Comparison of ENCODE assay signal across 11 mouse cellular contexts in the genomic region with DNA sequence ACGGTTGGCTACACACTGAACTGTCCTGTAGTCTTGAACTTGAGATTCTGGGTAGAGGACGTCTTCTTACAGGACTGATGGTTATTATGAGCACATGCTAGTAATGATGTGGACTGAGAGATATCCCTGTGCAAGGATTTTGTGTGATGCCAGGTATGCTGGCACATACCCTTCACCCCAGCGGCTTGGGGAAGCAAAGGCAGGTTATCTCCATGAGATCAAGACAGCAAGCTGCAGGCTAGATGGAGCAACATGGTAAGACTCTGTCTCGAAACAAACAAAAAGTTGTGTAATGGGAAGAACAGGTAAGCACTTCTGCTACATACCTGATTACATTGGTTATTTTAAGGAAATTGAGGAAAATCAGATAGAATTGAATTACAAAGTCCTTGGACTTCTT. TPM values are rescaled to one million over a fixed set of nuclear protein-coding genes. Genes with fewer than 3 reads are reported as not detected.
A peak's percentile ranks its signal among the peaks of the same experiment; 100 is the strongest.
DNase-seq lines count a peak whose midpoint lies in the region; ATAC-seq lines count a peak whose summit lies in the region.
"Had no signal": no experiment of that assay in that cellular context is flagged by ENCODE, and none has a peak within 500 bp of the region (broad histone marks: within the 10 kb centered on the region; RNA-seq: fewer than 3 reads in every experiment).

No protein-coding gene starts in this region.

- peaks cover 8% of the 10 kb centered on the region for H3K36me3 ChIP-seq in forebrain, embryonic 10.5 days (replicated peaks)
- no peaks in the 10 kb centered on the region for H3K36me3 ChIP-seq in forebrain, embryonic 11.5 days (ENCODE audit: control insufficient read depth, insufficient read depth, low read length)
- H3K36me3 ChIP-seq in lung, embryonic 16.5 days (ENCODE audit: control insufficient read depth, insufficient read depth, low read length): no peaks in the 10 kb centered on the region
- no peaks in the 10 kb centered on the region for H3K36me3 ChIP-seq in hindbrain, embryonic 16.5 days (ENCODE audit: control insufficient read depth, insufficient read depth, low read length)
- no peaks in the 10 kb centered on the region for H3K36me3 ChIP-seq in neural tube, embryonic 12.5 days

- H3K27ac ChIP-seq in forebrain, embryonic 10.5 days: no peak overlapping the region
- no peak overlapping the region for H3K27ac ChIP-seq in forebrain, embryonic 11.5 days (ENCODE audit: low read depth, low read length)
- no peak overlapping the region for H3K27ac ChIP-seq in lung, embryonic 16.5 days (ENCODE audit: low read length)
- H3K27ac ChIP-seq in hindbrain, embryonic 16.5 days (ENCODE audit: low read depth, low read length): no peak overlapping the region
- H3K27ac ChIP-seq in neural tube, embryonic 12.5 days: no peak overlapping the region
- H3K27ac ChIP-seq: macrophage had no signal

- no peaks in the 10 kb centered on the region for H3K27me3 ChIP-seq in forebrain, embryonic 10.5 days (ENCODE audit: poor library complexity, severe bottlenecking)
- no peaks in the 10 kb centered on the region for H3K27me3 ChIP-seq in forebrain, embryonic 11.5 days (ENCODE audit: control insufficient read depth, insufficient read depth, low read length)
- no peaks in the 10 kb centered on the region for H3K27me3 ChIP-seq in lung, embryonic 16.5 days (ENCODE audit: control insufficient read depth, insufficient read depth, low read depth, low read length)
- no peaks in the 10 kb centered on the region for H3K27me3 ChIP-seq in hindbrain, embryonic 16.5 days (replicated peaks; ENCODE audit: control insufficient read depth, insufficient read depth, low read length)
- no peaks in the 10 kb centered on the region for H3K27me3 ChIP-seq in neural tube, embryonic 12.5 days (replicated peaks)
- H3K27me3 ChIP-seq: Patski had no signal

- H3K4me1 ChIP-seq in forebrain, embryonic 10.5 days: peaks cover 33% of the 10 kb centered on the region
- peaks cover 4% of the 10 kb centered on the region; the same call in 1 of the 2 replicates for H3K4me1 ChIP-seq in forebrain, embryonic 11.5 days (replicated peaks; ENCODE audit: control insufficient read depth, insufficient read depth, low read length)
- peaks cover 11% of the 10 kb centered on the region for H3K4me1 ChIP-seq in lung, embryonic 16.5 days (replicated peaks; ENCODE audit: control insufficient read depth, insufficient read depth, low read length)
- H3K4me1 ChIP-seq in hindbrain, embryonic 16.5 days (ENCODE audit: control insufficient read depth, insufficient read depth, low read depth, low read length): peaks cover 16% of the 10 kb centered on the region
- H3K4me1 ChIP-seq in neural tube, embryonic 12.5 days: peaks cover 8% of the 10 kb centered on the region

- no peak overlapping the region for H3K9ac ChIP-seq in forebrain, embryonic 11.5 days (ENCODE audit: low read length)
- no peak overlapping the region for H3K9ac ChIP-seq in lung, embryonic 16.5 days (ENCODE audit: low read length)
- no peak overlapping the region for H3K9ac ChIP-seq in hindbrain, embryonic 16.5 days (ENCODE audit: low read depth, low read length)
- H3K9ac ChIP-seq in neural tube, embryonic 12.5 days: no peak overlapping the region

- H3K4me3 ChIP-seq in forebrain, embryonic 10.5 days: 0 out of 2 replicates have a peak overlapping the region, but pooled peaks have one; percentile 76
- no peak overlapping the region for H3K4me3 ChIP-seq in forebrain, embryonic 11.5 days (ENCODE audit: low read depth, low read length)
- H3K4me3 ChIP-seq in lung, embryonic 16.5 days (ENCODE audit: low read length): no peak overlapping the region
- H3K4me3 ChIP-seq in hindbrain, embryonic 16.5 days (ENCODE audit: low read length): no peak overlapping the region
- no peak overlapping the region for H3K4me3 ChIP-seq in neural tube, embryonic 12.5 days

- no peak overlapping the region for H3K4me2 ChIP-seq in forebrain, embryonic 11.5 days (ENCODE audit: low read depth, low read length, severe bottlenecking)
- peak overlapping the region; percentile 25; the same call in 1 of the 2 replicates for H3K4me2 ChIP-seq in lung, embryonic 16.5 days (ENCODE audit: low read depth, low read length)
- peak overlapping the region; percentile 90 for H3K4me2 ChIP-seq in hindbrain, embryonic 16.5 days (ENCODE audit: low read length)
- H3K4me2 ChIP-seq in neural tube, embryonic 12.5 days (replicated peaks): peak overlapping the region; percentile 30; the same call in 1 of the 2 replicates

- no peak for ATAC-seq in forebrain, embryonic 11.5 days (replicated peaks; ENCODE audit: low FRiP score)
- no peak for ATAC-seq in lung, embryonic 16.5 days (ENCODE audit: low read depth)
- ATAC-seq in hindbrain, embryonic 16.5 days: no peak
- no peak for ATAC-seq in neural tube, embryonic 12.5 days (ENCODE audit: low FRiP score, low read depth)
- ATAC-seq: Patski had no signal

- WGBS in forebrain, embryonic 10.5 days: 88% methylated on average over 4 of the region's 4 CpGs
- WGBS in forebrain, embryonic 11.5 days: 88% methylated on average over 4 of the region's 4 CpGs
- 82% methylated on average over 4 of the region's 4 CpGs for WGBS in lung, embryonic 16.5 days
- WGBS in hindbrain, embryonic 16.5 days: 88% methylated on average over 4 of the region's 4 CpGs
- WGBS in neural tube, embryonic 12.5 days: 90% methylated on average over 4 of the region's 4 CpGs

- no peaks in the 10 kb centered on the region for H3K9me3 ChIP-seq in forebrain, embryonic 10.5 days
- no peaks in the 10 kb centered on the region for H3K9me3 ChIP-seq in forebrain, embryonic 11.5 days (ENCODE audit: control insufficient read depth, low read length)
- no peaks in the 10 kb centered on the region for H3K9me3 ChIP-seq in lung, embryonic 16.5 days (ENCODE audit: control insufficient read depth, low read length)
- H3K9me3 ChIP-seq in hindbrain, embryonic 16.5 days (ENCODE audit: control insufficient read depth, low read length): no peaks in the 10 kb centered on the region
- H3K9me3 ChIP-seq in neural tube, embryonic 12.5 days: no peaks in the 10 kb centered on the region

- DNase-seq in forebrain, embryonic 10.5 days (ENCODE audit: extremely low spot score, low spot score): no peak
- DNase-seq in forebrain, embryonic 11.5 days (ENCODE audit: low spot score): no peak
- no peak for DNase-seq in lung, postnatal 14 days
- no peak for DNase-seq in urinary bladder, postnatal 14 days (ENCODE audit: low spot score)
- no peak for DNase-seq in testis, postnatal 10 days (ENCODE audit: low spot score)
- DNase-seq: cerebellum, postnatal 25 days had no signal

RNA-seq across cellular contexts. Expression of a gene that starts 2.1 kb away (rescaled TPM):
- polyA plus RNA-seq in forebrain, embryonic 10.5 days (2016; fragmentation: Nextera tagmentation; extraction: Ambion mirVana): 72.5 and 73.2 TPM in 2 replicates
- 80.5 and 87.8 TPM in 2 replicates for polyA plus RNA-seq in forebrain, embryonic 11.5 days (2014; fragmentation: Nextera tagmentation; extraction: Ambion mirVana)
- polyA plus RNA-seq in lung, embryonic 16.5 days (2015; fragmentation: Nextera tagmentation; extraction: Ambion mirVana): 54.0 and 58.7 TPM in 2 replicates
- 85.7 and 101 TPM in 2 replicates for polyA plus RNA-seq in hindbrain, embryonic 16.5 days (2015; fragmentation: Nextera tagmentation; extraction: Ambion mirVana)
- 97.7 and 102 TPM in 2 replicates for polyA plus RNA-seq in neural tube, embryonic 12.5 days (2016; fragmentation: Nextera tagmentation; extraction: Ambion mirVana)
